Mouse (Mus musculus) MEL (cell line): ENCODE results near the gene Cyp17a1.

Experiments
- CHD2 ChIP-seq: IDR thresholded peaks from 2 replicates; pipeline ENCODE4 v1.6.1; 2011; ENCODE audit warnings: low read length, improper control_type of control experiment
- E2F4 ChIP-seq: IDR thresholded peaks from 2 replicates; pipeline ENCODE4 v1.6.1; 2011; ENCODE audit warnings: low read depth, low read length, improper control_type of control experiment, borderline replicate concordance
- HCFC1 ChIP-seq: IDR thresholded peaks from 2 replicates; pipeline ENCODE4 v1.6.1; 2012; ENCODE audit warnings: low read depth, mild to moderate bottlenecking, inconsistent platforms, low read length, improper control_type of control experiment, moderate library complexity
- MAX ChIP-seq: IDR thresholded peaks from 2 replicates; pipeline ENCODE4 v1.6.1; 2011; ENCODE audit warnings: low read length, improper control_type of control experiment
- POLR2A ChIP-seq, 2 experiments: IDR thresholded peaks; 2 replicates each; pipeline ENCODE4 v1.6.1; 2011 to 2012; ENCODE audit warnings: low read length in 2 of 2, mild to moderate bottlenecking in 2 of 2, control low read depth in 1 of 2, improper control_type of control experiment in 1 of 2, low read depth in 1 of 2, moderate library complexity in 1 of 2; ENCODE audit not compliant: control insufficient read depth in 1 of 2, insufficient read depth in 1 of 2, poor library complexity in 1 of 2
- SIN3A ChIP-seq: IDR thresholded peaks from 2 replicates; pipeline ENCODE4 v1.6.1; 2012; ENCODE audit warnings: low read length, improper control_type of control experiment, inconsistent platforms
- TAL1 ChIP-seq: IDR thresholded peaks from 2 replicates; pipeline ENCODE4 v1.6.1; 2012; ENCODE audit warnings: mild to moderate bottlenecking, inconsistent platforms, low read length, moderate library complexity, mixed read lengths

DNA sequence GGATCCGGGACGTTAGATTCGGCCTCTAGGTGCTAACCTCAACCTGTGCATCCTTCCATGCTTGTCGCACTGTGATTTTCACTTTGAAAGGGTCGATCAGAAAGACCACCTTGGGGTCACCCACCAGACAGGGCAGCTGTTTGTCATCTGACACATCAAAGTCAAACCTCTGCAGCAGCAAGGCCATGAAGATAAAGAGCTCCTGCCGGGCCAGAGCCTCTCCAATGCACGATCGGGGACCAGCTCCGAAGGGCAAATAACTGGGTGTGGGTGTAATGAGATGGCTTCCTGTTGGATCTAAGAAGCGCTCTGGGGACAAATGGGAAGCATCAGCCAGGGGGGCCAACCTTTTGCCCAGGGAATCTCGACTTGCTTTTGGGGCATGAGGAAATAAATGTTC is 5.7 kb downstream of the Cyp17a1 start:
- TF ChIP-seq CHD2 = no peak
- TF ChIP-seq E2F4 = no peak
- TF ChIP-seq TAL1 = no peak
- no peak for TF ChIP-seq POLR2A (IDR thresholded peaks at IDR 0.05; ENCODE audit: control insufficient read depth in 1 of 2, insufficient read depth in 1 of 2, low read depth in 1 of 2, low read length in 2 of 2, poor library complexity in 1 of 2)
- TF ChIP-seq SIN3A = no peak
- TF ChIP-seq HCFC1 = no peak
- TF ChIP-seq MAX = no peak
